Mouse (Mus musculus): ENCODE results near the gene Tnpo1.
"Not testable (repeated sequence)": the region's sequence is repeated elsewhere in the genome, so short reads cannot be mapped to it uniquely, and the experiment has no call there.

Gene Tnpo1

GRCm38 (mm10) chr13:98889211-98889610 lies 37.0 kb downstream of the Tnpo1 start:
- no peak for DNase-seq (ENCODE audit: extremely low spot score)

DNA sequence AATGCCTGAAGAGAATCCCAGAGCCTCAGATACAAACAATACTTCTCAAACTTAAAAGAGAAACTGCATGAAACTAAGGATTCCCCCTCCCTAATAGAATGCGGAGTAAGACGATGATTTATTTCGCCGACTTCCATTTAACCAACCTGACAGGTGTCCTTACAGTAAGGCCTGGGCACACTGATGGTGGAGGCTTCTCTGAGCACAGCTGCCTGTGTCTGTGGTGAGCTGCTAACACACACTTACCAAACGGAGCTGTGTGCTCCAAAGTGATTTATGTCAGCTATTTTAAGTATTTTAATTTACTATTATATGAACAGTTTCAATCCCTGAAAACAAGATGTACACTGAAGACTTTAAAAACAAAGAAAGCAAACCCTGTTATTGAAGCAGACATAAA lies 42.4 kb downstream of the Tnpo1 start:
- DNase-seq (ENCODE audit: extremely low spot score): no peak

- DNase-seq (ENCODE audit: extremely low spot score): no peak
Measured at GRCm38 (mm10) chr13:98881991-98882390, 44.2 kb downstream of the Tnpo1 start.

GRCm38 (mm10) chr13:98880336-98880735 lies 45.8 kb downstream of the Tnpo1 start:
- DNase-seq (ENCODE audit: extremely low spot score): no peak

DNA sequence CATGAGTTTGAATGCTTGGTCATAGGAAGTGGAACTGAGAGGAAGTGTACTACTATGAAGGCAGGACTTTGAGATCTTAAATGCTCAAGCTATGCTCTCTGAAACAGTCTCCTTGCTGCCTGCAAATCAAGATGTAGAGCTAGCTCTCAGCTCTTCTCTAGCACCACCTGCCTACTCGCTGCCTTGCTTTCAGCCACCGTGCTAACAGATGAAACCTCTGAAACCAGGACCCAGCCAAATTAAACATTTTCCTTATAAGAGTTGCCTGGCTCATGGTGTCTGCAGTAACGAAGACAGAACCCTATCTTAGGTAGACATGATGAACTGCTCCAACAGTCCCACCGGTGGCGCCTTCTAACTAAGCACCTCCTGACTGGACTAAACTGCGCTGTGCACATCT lies 46.8 kb downstream of the Tnpo1 start:
- no peak for DNase-seq (ENCODE audit: extremely low spot score)

DNA sequence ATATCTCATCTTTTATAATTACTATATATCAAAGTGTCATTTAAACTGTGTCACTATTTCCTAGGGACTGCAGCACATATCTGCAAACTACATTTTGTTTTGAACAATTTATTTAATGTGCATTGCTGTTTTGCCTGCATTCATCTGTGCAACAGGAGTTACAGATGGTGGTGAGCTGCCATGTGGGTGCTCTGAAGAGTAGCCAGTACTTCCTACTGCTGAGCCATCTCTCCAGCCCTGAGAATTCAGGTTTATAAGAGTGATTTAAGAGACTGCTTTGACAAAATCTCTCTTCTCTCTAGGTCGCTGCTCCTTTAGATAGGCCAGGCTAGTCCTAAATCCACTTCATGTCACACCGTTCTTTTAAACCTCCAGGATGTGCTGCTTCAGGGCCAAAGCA lies 49.0 kb downstream of the Tnpo1 start:
- no peak for DNase-seq (ENCODE audit: extremely low spot score)

- DNase-seq (ENCODE audit: extremely low spot score): no peak
Measured at GRCm38 (mm10) chr13:98874727-98875126, 51.5 kb downstream of the Tnpo1 start.

GRCm38 (mm10) chr13:98872273-98872847 lies 53.8 kb downstream of the Tnpo1 start:
- no peak for DNase-seq (ENCODE audit: extremely low spot score)

DNA sequence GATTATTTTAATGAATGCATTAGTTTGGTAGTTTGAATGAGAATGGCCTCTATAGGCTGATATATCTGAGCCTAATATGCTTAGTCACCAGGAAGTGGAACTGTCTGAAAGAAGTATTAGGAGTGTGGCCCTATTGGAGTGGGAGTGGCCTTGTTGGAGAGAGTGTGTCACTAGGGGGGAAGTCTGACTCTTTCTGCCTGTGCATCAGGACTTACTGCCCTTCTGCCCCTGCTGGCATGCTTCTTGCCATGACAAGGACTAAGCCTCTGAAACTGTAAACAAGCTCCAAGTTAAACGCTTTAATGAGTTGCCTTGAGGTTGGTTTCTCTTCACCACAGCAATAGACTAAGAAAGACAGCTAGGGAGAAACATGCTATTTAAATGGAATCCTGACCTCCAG lies 54.9 kb downstream of the Tnpo1 start:
- DNase-seq (ENCODE audit: extremely low spot score): no peak

- no peak for DNase-seq (ENCODE audit: extremely low spot score)
Measured at GRCm38 (mm10) chr13:98868236-98868923, 57.8 kb downstream of the Tnpo1 start.

GRCm38 (mm10) chr13:98867810-98868209 lies 58.4 kb downstream of the Tnpo1 start:
- peak; percentile 45 for DNase-seq (ENCODE audit: extremely low spot score)

GRCm38 (mm10) chr13:98855291-98855690 lies 70.9 kb downstream of the Tnpo1 start:
- no peak for DNase-seq (ENCODE audit: extremely low spot score)

GRCm38 (mm10) chr13:98845794-98846193 lies 80.4 kb downstream of the Tnpo1 start:
- DNase-seq (ENCODE audit: extremely low spot score): no peak

GRCm38 (mm10) chr13:98836423-98837088 lies 89.6 kb downstream of the Tnpo1 start:
- DNase-seq (ENCODE audit: extremely low spot score): no peak

GRCm38 (mm10) chr13:98835740-98836139 lies 90.4 kb downstream of the Tnpo1 start:
- no peak for DNase-seq (ENCODE audit: extremely low spot score)

- no peak for DNase-seq (ENCODE audit: extremely low spot score)
Measured at GRCm38 (mm10) chr13:98834723-98835122, 91.5 kb downstream of the Tnpo1 start.

DNA sequence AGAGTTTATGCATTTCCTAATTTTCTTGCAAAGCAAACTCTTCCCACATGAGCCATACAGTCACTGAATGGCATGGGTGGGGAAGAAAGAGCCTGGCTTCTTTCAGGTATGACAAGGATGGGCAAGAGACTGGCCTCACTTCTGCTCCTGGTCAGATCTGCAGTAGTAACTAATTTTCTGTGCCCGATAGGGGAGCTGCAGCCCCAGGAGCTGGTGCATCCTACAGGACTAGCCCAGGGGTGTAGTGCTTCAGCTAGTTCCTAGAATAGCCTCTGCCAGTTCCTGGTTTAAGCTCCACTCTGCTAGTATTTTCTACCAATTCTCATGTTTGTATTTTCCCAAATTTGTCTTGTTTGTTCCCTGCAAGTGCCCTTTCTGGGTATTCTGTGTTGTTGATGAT lies 92.0 kb downstream of the Tnpo1 start:
- no peak for DNase-seq (ENCODE audit: extremely low spot score)

DNA sequence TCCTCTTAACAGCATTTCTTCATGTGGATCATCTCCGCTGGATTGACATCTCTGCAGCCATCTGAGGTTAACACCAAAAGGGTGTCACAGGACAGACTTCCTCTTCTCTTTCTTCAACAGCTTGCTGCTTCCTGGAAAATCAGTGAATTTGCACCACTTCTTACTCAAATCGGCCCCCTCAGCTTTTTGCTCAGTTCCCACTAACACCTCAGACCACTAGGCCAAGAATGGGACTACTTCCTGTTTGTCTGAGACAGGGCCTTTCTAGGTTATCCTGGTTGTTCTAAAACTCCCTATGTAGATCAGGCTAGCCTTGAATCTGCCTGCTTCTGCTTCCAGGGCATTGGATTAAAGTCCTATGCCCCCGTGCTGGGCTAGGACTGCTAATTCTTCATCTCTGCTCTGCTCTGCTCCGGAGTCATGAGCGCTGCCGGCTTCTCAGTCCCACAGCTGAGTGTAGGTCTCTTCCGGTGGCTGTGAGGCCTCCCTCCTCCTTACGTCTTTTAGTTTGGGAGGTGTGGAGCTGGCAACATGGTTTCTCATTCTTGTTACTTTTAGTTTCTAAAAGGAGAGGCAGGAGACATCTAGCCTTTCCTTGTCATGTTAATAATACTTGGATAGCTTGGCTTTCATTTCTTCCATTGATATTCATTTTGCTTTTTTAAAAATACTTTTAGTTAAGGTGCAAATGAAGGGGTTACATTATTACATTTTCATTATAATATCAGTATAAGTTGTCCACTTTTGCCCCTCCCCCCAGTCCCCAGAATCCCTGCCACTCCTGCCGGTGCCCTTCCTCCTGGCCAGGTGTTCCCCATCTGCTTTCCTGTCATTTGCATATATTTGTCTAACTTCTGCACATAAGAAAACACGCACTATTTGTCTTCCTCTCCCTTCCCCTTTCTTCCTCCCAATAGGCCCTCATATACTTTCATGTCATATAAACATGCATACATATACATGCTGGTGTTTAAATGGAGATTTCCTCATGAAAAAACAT lies 93.4 kb downstream of the Tnpo1 start:
- DNase-seq (ENCODE audit: extremely low spot score): no peak

DNA sequence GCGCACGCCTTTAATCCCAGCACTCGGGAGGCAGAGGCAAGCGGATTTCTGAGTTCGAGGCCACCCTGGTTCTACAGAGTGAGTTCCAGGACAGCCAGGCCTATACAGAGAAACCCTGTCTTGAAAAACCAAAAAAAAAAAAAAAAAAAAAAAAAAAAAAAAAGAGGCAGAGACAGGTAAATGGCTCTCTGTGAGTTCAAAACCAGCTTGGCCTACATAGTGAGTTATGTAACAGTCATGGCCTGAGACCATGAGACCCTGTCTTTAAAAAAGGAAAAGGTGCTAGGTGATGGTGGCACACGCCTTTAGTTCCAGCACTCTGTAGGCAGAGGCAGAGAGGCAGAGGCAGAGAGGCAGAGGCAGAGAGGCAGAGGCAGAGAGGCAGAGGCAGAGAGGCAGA lies 97.2 kb downstream of the Tnpo1 start:
- not testable (repeated sequence) for DNase-seq (ENCODE audit: extremely low spot score)

- DNase-seq (ENCODE audit: extremely low spot score): no peak
Measured at GRCm38 (mm10) chr13:98825574-98825973, 100.6 kb downstream of the Tnpo1 start.

DNA sequence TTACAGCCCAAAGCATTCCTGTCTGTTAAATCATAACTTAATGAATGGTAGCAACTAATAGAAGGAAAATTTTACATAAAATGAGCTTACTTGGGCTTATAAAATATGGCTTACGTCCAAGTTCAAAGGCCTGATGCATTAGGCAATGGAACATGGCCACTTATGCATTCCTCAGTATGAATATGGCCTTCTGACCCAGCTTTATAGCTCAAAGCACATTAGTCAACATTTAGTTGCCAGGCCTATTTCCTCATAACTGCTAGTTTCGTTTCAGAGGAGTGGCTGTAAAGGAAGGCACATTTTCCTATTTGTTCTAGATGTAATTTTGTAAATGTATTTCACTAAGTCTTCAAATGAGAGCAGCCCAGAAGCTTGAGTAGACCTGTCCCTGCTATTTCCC lies 107.1 kb downstream of the Tnpo1 start:
- DNase-seq (ENCODE audit: extremely low spot score): no peak

GRCm38 (mm10) chr13:98818205-98818604 lies 108.0 kb downstream of the Tnpo1 start:
- no peak for DNase-seq (ENCODE audit: extremely low spot score)

Data from embryo, embryonic 9.5 days (tissue).